Mouse (Mus musculus) heart, adult 2 months (tissue): ENCODE results near the gene Vps37d.

Experiments used
- CTCF ChIP-seq: fragments of 200-600 bp; IDR thresholded peaks from 2 replicates; pipeline ENCODE4 v1.8.1; 2022; ENCODE audit warnings: antibody characterized with exemption, mild to moderate bottlenecking, moderate library complexity
- EP300 ChIP-seq: fragments of 200-500 bp; IDR thresholded peaks from 2 replicates; pipeline ENCODE4 v1.6.1; 2011; ENCODE audit warnings: low read depth, low read length, control low read depth; ENCODE audit not compliant: insufficient read depth

DNA sequence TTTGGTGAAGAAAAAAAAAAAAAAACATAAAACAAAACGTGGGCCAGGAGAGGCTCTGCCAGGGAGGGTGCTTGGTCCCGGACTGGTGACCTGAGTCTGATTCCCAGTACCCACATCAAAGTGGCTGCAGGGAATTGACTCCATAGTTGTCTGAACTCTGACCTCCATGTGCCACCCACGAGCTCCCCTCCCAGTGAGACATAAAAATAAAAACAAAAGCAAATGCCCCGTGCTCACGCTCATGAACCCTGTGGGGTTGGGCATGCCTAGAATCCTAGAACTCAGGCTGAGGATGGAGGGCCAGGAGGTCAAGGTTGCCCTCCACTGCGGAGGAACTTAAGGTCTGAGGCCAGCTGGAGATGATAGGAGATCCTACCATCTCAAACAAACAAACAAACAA lies 31.0 kb upstream of the Vps37d start:
- TF ChIP-seq EP300 (no peak), CTCF (no peak)
